Mouse (Mus musculus) intestine, embryonic 15.5 days (tissue): ENCODE measurements at regions not wholly inside any gene's neighbourhood (a gene's known extent, or its start where the extent isn't known, plus 50 kb on each side); places are given as distances from the start of the nearest gene placed in this dataset.

Experiments
- ATAC-seq: fragments of 200-750 bp; cut with Nextera tagmentation; 2 replicates; pipeline ENCODE4 v1.8.0; 2017; ENCODE audit warnings: moderate TSS enrichment, moderate library complexity
- H3K27ac ChIP-seq: fragments of 300-500 bp; sonication (generic); 2 replicates; pipeline ENCODE4 v1.5.1; 2015; ENCODE audit warnings: mild to moderate bottlenecking, inconsistent platforms
- H3K27me3 ChIP-seq: fragments of 300-500 bp; sonication (generic); replicated peaks from 2 replicates; pipeline ENCODE4 v1.6.1; 2015; ENCODE audit warnings: inconsistent platforms
- H3K36me3 ChIP-seq: fragments of 300-500 bp; sonication (generic); 2 replicates; pipeline ENCODE4 v1.6.1; 2015; ENCODE audit warnings: inconsistent platforms
- H3K4me1 ChIP-seq: fragments of 300-500 bp; sonication (generic); replicated peaks from 2 replicates; pipeline ENCODE4 v1.6.1; 2015; ENCODE audit warnings: inconsistent platforms
- H3K4me2 ChIP-seq: fragments of 300-500 bp; sonication (generic); replicated peaks from 2 replicates; pipeline ENCODE4 v1.6.1; 2015; ENCODE audit warnings: mild to moderate bottlenecking, inconsistent platforms
- H3K4me3 ChIP-seq: fragments of 300-500 bp; sonication (generic); replicated peaks from 2 replicates; pipeline ENCODE4 v1.5.1; 2015; ENCODE audit warnings: inconsistent platforms
- H3K9ac ChIP-seq: fragments of 300-500 bp; sonication (generic); 2 replicates; pipeline ENCODE4 v1.6.1; 2015; ENCODE audit warnings: inconsistent platforms
- H3K9me3 ChIP-seq: fragments of 300-500 bp; sonication (generic); 2 replicates; pipeline ENCODE4 v1.6.1; 2016; ENCODE audit warnings: inconsistent platforms
- WGBS: fragments of 180-500 bp; shearing (Covaris S2); methylation state at CpG from one replicate; pipeline ENCODE4 v1.1.7; 2015; 5-methylcytosine and 5-hydroxymethylcytosine counted together

- no peak for ATAC-seq
- no peak overlapping the region for H3K4me2 ChIP-seq
- no peaks in the 10 kb centered on the region for H3K4me1 ChIP-seq
- 77% methylated on average over 12 of the region's 12 CpGs for WGBS
- H3K9me3 ChIP-seq: no peaks in the 10 kb centered on the region
- H3K27ac ChIP-seq: no peak overlapping the region
- no peaks in the 10 kb centered on the region for H3K36me3 ChIP-seq
- H3K4me3 ChIP-seq: no peak overlapping the region
- H3K27me3 ChIP-seq: no peaks in the 10 kb centered on the region
- H3K9ac ChIP-seq: no peak overlapping the region
These were observed 130.6 kb upstream of the Ptprt start for GRCm38 (mm10) chr2:162791374-162792098.

DNA sequence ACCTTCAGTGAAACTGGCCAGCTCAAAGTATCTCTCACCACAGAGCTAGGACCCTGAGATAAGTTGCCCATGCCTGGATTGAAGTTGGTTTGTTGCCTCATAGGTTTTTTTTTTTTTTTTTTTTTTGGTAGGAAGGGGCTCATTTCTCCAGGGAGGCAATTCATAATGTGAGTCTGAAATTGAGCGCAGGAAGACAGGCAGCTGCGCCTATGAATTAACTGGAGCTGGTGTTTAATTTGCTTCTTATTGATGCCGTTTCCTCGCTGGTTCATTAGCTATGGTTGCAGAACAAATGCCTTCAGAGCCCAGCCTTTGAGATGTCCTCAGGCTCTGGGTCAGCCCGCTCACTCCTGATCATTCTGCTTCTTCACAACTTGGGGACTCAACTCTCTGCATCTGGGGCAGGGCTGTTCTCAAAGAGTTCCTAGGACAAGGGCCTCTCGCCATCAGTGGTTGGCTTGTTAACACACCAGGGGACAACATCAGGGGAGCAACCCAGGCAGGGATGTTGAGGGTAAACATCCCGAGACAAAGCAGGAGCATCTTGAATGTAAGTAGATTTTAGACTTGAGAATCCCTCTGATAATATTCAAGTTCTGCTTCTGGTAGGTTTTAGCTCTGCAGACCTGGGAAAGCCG is 123.3 kb upstream of the Ptprt start:
- no peaks in the 10 kb centered on the region for H3K36me3 ChIP-seq
- ATAC-seq: no peak
- H3K4me3 ChIP-seq: no peak overlapping the region
- H3K9ac ChIP-seq: no peak overlapping the region
- no peaks in the 10 kb centered on the region for H3K4me1 ChIP-seq
- H3K27ac ChIP-seq: no peak overlapping the region
- 75% methylated on average over 8 of the region's 8 CpGs for WGBS
- H3K4me2 ChIP-seq: no peak overlapping the region
- no peaks in the 10 kb centered on the region for H3K9me3 ChIP-seq
- no peaks in the 10 kb centered on the region for H3K27me3 ChIP-seq

DNA sequence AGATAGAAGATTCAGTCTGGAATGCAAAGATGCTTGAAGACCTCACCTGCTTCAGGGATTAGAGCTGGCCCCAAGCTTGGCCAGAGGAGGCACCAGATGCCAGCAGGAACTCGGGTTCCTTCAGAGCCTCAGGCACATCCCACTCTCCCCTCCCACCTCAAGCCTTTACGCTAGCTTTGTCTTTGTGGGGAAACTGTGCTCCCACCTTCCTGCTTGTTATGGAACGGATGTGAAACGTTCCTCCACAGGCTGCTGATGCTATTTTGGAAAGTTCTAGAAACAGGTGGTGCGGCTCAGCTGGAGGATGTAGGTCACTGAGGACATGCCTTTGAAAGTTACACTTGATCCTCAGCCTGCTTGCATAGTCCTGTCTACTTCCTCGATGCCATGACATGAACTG is 120.7 kb upstream of the Ptprt start:
- H3K4me1 ChIP-seq: no peaks in the 10 kb centered on the region
- H3K27me3 ChIP-seq: no peaks in the 10 kb centered on the region
- no peaks in the 10 kb centered on the region for H3K9me3 ChIP-seq
- WGBS: 76% methylated on average over 6 of the region's 6 CpGs
- ATAC-seq: no peak
- no peak overlapping the region for H3K27ac ChIP-seq
- H3K9ac ChIP-seq: no peak overlapping the region
- no peak overlapping the region for H3K4me3 ChIP-seq
- no peak overlapping the region for H3K4me2 ChIP-seq
- H3K36me3 ChIP-seq: no peaks in the 10 kb centered on the region

- Histone ChIP-seq H3K4me3 (no peak overlapping the region), H3K4me2 (no peak overlapping the region), H3K4me1 (no peaks in the 10 kb centered on the region), H3K9ac (no peak overlapping the region), H3K27me3 (no peaks in the 10 kb centered on the region), H3K9me3 (no peaks in the 10 kb centered on the region), H3K27ac (no peak overlapping the region), H3K36me3 (no peaks in the 10 kb centered on the region)
- 88% methylated on average over 5 of the region's 5 CpGs for WGBS
- no peak for ATAC-seq
These were observed 115.6 kb upstream of the Ptprt start for GRCm38 (mm10) chr2:162776542-162776941.

DNA sequence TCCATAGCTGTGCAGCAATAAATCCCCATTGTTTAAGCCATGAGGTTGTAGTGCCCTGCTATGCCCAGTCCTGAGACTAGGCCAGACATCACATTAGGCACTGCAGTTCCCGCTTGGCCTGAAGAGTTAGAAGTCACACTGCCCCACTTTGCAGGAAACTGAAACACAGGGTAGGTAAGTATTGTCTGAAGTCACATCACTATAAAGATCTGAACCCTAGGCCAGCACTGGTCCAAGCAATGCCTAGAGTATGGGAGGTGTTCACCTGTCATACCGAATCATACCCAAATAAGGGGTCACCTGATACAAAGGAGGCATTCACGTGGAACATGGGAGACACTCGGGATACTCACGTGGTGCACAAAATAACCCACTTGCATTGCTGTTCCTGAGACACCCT is 111.6 kb upstream of the Ptprt start:
- Histone ChIP-seq H3K9ac (no peak overlapping the region), H3K4me2 (no peak overlapping the region), H3K27ac (no peak overlapping the region), H3K36me3 (no peaks in the 10 kb centered on the region), H3K4me1 (no peaks in the 10 kb centered on the region), H3K4me3 (no peak overlapping the region), H3K9me3 (no peaks in the 10 kb centered on the region), H3K27me3 (no peaks in the 10 kb centered on the region)
- ATAC-seq: no peak
- WGBS: 89% methylated on average over 5 of the region's 5 CpGs

- Histone ChIP-seq H3K4me2 (no peak overlapping the region), H3K27ac (no peak overlapping the region), H3K4me1 (no peaks in the 10 kb centered on the region), H3K27me3 (no peaks in the 10 kb centered on the region), H3K9me3 (no peaks in the 10 kb centered on the region), H3K36me3 (no peaks in the 10 kb centered on the region), H3K9ac (no peak overlapping the region), H3K4me3 (no peak overlapping the region)
- no peak for ATAC-seq
- 79% methylated on average over 6 of the region's 6 CpGs for WGBS
These were observed 108.9 kb upstream of the Ptprt start for GRCm38 (mm10) chr2:162769711-162770428.

GRCm38 (mm10) chr2:162764059-162764458 is 103.1 kb upstream of the Ptprt start:
- Histone ChIP-seq H3K27me3 (no peaks in the 10 kb centered on the region), H3K36me3 (no peaks in the 10 kb centered on the region), H3K9me3 (no peaks in the 10 kb centered on the region), H3K4me2 (no peak overlapping the region), H3K9ac (no peak overlapping the region), H3K27ac (no peak overlapping the region), H3K4me3 (no peak overlapping the region), H3K4me1 (no peaks in the 10 kb centered on the region)
- 83% methylated on average over 6 of the region's 6 CpGs for WGBS
- ATAC-seq: no peak

GRCm38 (mm10) chr2:162740523-162740922 is 79.6 kb upstream of the Ptprt start:
- no peaks in the 10 kb centered on the region for H3K27me3 ChIP-seq
- no peak for ATAC-seq
- WGBS: 75% methylated on average over 5 of the region's 5 CpGs
- no peak overlapping the region for H3K4me2 ChIP-seq
- H3K27ac ChIP-seq: no peak overlapping the region
- no peaks in the 10 kb centered on the region for H3K4me1 ChIP-seq
- H3K36me3 ChIP-seq: no peaks in the 10 kb centered on the region
- no peaks in the 10 kb centered on the region for H3K9me3 ChIP-seq
- no peak overlapping the region for H3K4me3 ChIP-seq
- H3K9ac ChIP-seq: no peak overlapping the region

DNA sequence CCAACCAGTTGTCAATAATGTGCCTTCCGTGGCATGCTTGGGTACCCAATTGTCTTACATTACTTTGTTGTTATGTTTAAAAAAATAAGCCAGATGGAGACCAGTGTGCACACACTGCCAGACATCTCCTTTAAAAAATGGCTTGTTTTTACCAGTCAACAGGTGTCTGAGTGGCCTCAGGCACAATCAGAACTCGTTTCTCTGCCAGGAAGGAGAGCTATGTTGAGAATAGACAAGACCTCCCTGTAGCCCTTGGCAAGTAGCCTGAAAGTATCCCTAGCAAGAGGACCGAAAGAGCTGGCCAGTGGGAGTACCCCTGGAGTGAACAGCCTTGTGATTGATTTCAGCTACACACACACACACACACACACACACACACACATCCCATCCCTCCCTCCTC is 74.8 kb upstream of the Ptprt start:
- WGBS: 56% methylated on average over 3 of the region's 3 CpGs
- Histone ChIP-seq H3K9ac (no peak overlapping the region), H3K4me1 (no peaks in the 10 kb centered on the region), H3K27me3 (no peaks in the 10 kb centered on the region), H3K4me3 (no peak overlapping the region), H3K9me3 (no peaks in the 10 kb centered on the region), H3K36me3 (no peaks in the 10 kb centered on the region), H3K27ac (no peak overlapping the region), H3K4me2 (no peak overlapping the region)
- ATAC-seq: no peak

DNA sequence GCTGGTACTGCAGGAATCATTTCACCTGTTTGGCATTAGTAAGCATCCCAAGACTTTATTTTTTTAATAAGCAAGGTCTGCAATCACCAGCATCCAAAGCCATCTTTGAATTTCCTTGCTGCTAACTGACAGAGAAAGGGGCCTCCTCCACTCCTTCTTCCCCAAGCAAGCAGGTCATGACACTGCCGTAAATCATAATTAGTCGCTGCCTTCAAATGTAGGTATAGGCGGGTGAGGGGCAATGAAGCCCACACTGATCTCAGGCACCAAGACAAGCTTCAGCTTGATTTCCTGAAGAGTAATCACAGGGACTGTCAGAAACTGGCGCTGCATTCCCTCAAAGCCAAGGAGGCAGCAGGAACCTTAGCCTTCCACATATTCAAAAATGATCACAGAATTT is 73.3 kb upstream of the Ptprt start:
- WGBS: 42% methylated on average over 4 of the region's 4 CpGs
- Histone ChIP-seq H3K4me2 (no peak overlapping the region), H3K4me3 (no peak overlapping the region), H3K36me3 (no peaks in the 10 kb centered on the region), H3K4me1 (no peaks in the 10 kb centered on the region), H3K9ac (no peak overlapping the region), H3K27ac (no peak overlapping the region), H3K27me3 (no peaks in the 10 kb centered on the region), H3K9me3 (no peaks in the 10 kb centered on the region)
- ATAC-seq: no peak

DNA sequence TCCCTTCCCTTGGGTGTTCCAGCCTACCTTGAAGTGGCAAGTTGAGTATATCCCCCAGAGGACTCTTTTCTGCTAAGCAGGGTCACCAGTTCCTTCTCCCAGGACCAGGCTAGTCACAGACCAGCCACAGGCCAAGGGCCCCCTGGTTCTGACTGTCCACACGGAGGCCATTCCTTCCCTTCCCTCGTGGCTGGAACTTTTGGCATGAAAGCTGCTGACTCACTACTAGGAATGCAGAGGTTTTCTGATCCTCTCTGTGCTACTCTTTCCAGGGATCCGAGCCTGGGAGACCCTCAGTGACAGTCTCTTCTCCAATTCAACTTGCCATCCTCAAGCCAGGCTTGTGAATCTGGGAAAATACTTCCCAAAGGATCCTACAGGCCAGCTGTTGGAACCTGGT is 59.1 kb upstream of the Ptprt start:
- Histone ChIP-seq H3K4me1 (no peaks in the 10 kb centered on the region), H3K4me3 (no peak overlapping the region), H3K9me3 (no peaks in the 10 kb centered on the region), H3K27ac (no peak overlapping the region), H3K9ac (no peak overlapping the region), H3K27me3 (no peaks in the 10 kb centered on the region), H3K4me2 (no peak overlapping the region), H3K36me3 (no peaks in the 10 kb centered on the region)
- no peak for ATAC-seq
- WGBS: 46% methylated on average over 3 of the region's 3 CpGs

- Histone ChIP-seq H3K4me3 (no peak overlapping the region), H3K4me1 (no peaks in the 10 kb centered on the region), H3K9ac (no peak overlapping the region), H3K27ac (no peak overlapping the region), H3K9me3 (no peaks in the 10 kb centered on the region), H3K4me2 (no peak overlapping the region), H3K36me3 (no peaks in the 10 kb centered on the region), H3K27me3 (no peaks in the 10 kb centered on the region)
- no peak for ATAC-seq
- WGBS: 67% methylated on average over 7 of the region's 7 CpGs
These were observed 57.5 kb upstream of the Ptprt start for GRCm38 (mm10) chr2:162718466-162718865.

DNA sequence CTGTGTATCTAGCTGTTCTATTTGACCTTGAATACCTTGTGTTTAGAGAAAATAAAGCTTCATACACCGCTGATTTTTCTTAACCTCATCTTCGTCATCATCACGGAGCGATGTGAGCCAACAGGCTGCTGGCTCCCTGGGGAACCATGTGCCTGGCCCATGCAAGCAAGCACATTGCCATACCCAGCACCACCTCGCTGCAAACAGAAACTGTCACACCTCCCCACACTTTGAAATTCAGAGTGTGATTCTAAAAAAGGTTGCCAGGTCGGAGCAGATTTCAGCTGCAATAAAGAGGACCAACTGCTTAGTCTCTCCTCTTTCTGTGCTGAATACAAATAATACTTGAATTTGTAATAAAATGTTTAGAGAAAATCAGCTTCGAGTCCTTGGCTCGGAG is 54.0 kb upstream of the Ptprt start:
- no peak for ATAC-seq
- Histone ChIP-seq H3K9ac (no peak overlapping the region), H3K4me1 (no peaks in the 10 kb centered on the region), H3K27ac (no peak overlapping the region), H3K4me2 (no peak overlapping the region), H3K4me3 (no peak overlapping the region), H3K9me3 (no peaks in the 10 kb centered on the region), H3K36me3 (no peaks in the 10 kb centered on the region), H3K27me3 (no peaks in the 10 kb centered on the region)
- 75% methylated on average over 8 of the region's 8 CpGs for WGBS
